Mouse (Mus musculus) midbrain, embryonic 15.5 days (tissue): ENCODE data around the gene Rasa4. TPM values are rescaled to one million over a fixed set of nuclear protein-coding genes. Genes with fewer than 3 reads are reported as not detected.
"Not testable (repeated sequence)": the region's sequence is repeated elsewhere in the genome, so short reads cannot be mapped to it uniquely, and the experiment has no call there.

Experiments
- ATAC-seq: fragments of 200-750 bp; cut with Nextera tagmentation; replicated peaks from 2 replicates; pipeline ENCODE4 v1.8.0; 2017; ENCODE audit warnings: moderate TSS enrichment
- H3K27ac ChIP-seq: fragments of 300-500 bp; sonication (generic); 2 replicates; pipeline ENCODE4 v1.5.1; 2015; ENCODE audit warnings: mild to moderate bottlenecking, inconsistent platforms
- H3K27me3 ChIP-seq: fragments of 300-500 bp; sonication (generic); replicated peaks from 2 replicates; pipeline ENCODE4 v1.6.1; 2015; ENCODE audit warnings: inconsistent platforms
- H3K36me3 ChIP-seq: fragments of 300-500 bp; sonication (generic); replicated peaks from 2 replicates; pipeline ENCODE4 v1.6.1; 2015; ENCODE audit warnings: inconsistent platforms
- H3K4me1 ChIP-seq: fragments of 300-500 bp; sonication (generic); 2 replicates; pipeline ENCODE4 v1.6.1; 2015; ENCODE audit warnings: inconsistent platforms
- H3K4me2 ChIP-seq: fragments of 300-500 bp; sonication (generic); 2 replicates; pipeline ENCODE4 v1.6.1; 2015; ENCODE audit warnings: inconsistent platforms, mild to moderate bottlenecking, moderate library complexity
- H3K4me3 ChIP-seq: fragments of 300-500 bp; sonication (generic); 2 replicates; pipeline ENCODE4 v1.5.1; 2015; ENCODE audit warnings: mild to moderate bottlenecking, inconsistent platforms
- H3K9ac ChIP-seq: fragments of 300-500 bp; sonication (generic); 2 replicates; pipeline ENCODE4 v1.6.1; 2015; ENCODE audit warnings: mild to moderate bottlenecking, inconsistent platforms
- H3K9me3 ChIP-seq: fragments of 300-500 bp; sonication (generic); 2 replicates; pipeline ENCODE4 v1.6.1; 2016; ENCODE audit warnings: inconsistent platforms
- WGBS: fragments of 180-500 bp; shearing (Covaris S2); methylation state at CpG from one replicate; pipeline ENCODE4 v1.1.7; 2015; ENCODE audit warnings: mixed read lengths; 5-methylcytosine and 5-hydroxymethylcytosine counted together
- polyA plus RNA-seq: library from polyadenylated mRNA; unstranded; fragments of >200 nt; fragmentation: Nextera tagmentation; extraction: Ambion mirVana; gene quantifications from 2 replicates; pipeline ENCODE4 v1.2.1, GENCODE M21; 2015

Gene Rasa4
- polyA plus RNA-seq, 1 experiment from 2014 or later = 22.8 TPM

DNA sequence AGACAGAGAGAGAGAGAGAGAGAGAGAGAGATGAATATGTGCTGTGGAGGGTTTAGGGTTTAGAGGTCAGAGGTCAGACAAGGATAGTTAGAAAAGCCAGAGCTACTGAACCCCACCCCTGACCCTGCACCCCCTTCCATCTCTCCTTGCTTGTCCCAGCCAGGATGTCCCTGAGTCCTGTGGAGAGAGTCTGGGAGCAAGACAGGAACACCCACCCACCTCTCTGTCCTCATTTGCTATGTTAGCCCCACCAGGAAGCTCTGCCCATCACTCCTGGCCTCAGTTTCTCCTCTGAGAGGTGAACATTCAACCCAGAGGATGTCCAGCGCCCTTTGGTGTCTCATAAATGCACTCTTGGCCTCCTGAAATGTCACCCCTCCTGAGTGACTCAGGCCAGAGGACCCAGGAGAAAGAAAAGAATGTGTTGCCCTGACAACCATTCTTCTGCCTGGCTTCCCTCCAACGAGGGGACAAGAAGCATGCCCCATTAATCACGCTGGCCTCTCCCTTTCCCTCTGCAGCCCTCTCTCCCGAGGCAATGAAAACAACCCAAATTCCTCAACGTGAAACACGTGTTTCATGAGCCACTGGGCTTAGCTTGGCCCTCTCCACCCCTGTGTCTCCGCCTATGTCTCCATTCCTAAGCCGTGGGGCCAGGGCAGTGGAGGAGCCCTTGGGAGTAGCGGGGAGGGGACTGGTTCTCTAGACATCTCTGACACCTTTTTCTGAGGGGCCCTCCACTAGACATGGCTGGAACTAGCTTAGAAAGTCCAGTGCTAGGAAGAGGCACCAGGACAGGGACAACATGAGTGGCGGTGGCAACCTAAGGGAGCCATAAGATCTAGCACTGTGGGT lies 32.3 kb upstream of the Rasa4 start:
- Histone ChIP-seq H3K9ac (no peak overlapping the region), H3K36me3 (no peaks in the 10 kb centered on the region), H3K4me3 (no peak overlapping the region), H3K27ac (no peak overlapping the region), H3K27me3 (no peaks in the 10 kb centered on the region), H3K9me3 (no peaks in the 10 kb centered on the region), H3K4me1 (peaks cover 8% of the 10 kb centered on the region; the same call in 1 of the 2 replicates), H3K4me2 (no peak overlapping the region)
- WGBS = 6% methylated on average over 10 of the region's 10 CpGs
- ATAC-seq = no peak

DNA sequence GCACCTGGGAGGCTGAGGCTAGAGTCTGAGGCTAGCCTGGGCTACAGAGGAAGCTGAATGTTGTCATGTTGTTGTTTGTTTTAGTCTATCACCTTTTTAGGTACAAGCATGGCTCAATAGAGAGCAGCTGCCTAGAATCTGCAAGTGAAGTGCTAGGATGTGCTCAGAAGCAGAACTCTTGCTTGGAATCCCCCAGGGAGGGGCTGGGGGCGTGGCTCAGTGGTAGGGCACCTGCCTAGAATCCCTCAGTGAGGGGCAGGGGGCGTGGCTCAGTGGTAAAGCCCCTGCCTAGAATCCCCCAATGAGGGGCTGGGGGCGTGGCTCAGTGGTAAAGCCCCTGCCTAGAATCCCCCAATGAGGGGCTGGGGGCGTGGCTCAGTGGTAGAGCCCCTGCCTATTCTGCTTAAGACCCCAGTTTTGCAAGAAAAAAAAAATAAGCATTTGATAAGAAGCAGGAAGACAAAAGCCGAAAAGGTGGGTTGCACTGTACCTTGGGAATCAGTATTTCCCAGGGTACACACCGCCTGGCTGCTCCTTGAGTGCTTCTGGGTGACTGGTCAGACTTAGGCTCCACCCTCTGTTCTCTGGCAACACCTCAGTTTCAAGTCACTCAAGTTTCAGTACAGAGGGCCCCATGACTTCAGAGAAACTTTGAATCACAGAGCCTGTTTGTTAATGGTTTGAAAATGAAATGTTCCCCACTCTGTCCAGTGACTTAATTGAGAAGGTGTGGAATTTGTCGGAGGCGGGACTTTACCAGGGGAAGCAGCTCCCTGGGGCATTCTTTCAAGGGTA lies 30.7 kb upstream of the Rasa4 start:
- no peak for ATAC-seq
- Histone ChIP-seq H3K9ac (no peak overlapping the region), H3K27ac (no peak overlapping the region), H3K36me3 (no peaks in the 10 kb centered on the region), H3K4me2 (no peak overlapping the region), H3K4me1 (peaks cover 8% of the 10 kb centered on the region; the same call in 1 of the 2 replicates), H3K4me3 (no peak overlapping the region), H3K9me3 (no peaks in the 10 kb centered on the region), H3K27me3 (no peaks in the 10 kb centered on the region)
- WGBS = 87% methylated on average over 8 of the region's 8 CpGs

DNA sequence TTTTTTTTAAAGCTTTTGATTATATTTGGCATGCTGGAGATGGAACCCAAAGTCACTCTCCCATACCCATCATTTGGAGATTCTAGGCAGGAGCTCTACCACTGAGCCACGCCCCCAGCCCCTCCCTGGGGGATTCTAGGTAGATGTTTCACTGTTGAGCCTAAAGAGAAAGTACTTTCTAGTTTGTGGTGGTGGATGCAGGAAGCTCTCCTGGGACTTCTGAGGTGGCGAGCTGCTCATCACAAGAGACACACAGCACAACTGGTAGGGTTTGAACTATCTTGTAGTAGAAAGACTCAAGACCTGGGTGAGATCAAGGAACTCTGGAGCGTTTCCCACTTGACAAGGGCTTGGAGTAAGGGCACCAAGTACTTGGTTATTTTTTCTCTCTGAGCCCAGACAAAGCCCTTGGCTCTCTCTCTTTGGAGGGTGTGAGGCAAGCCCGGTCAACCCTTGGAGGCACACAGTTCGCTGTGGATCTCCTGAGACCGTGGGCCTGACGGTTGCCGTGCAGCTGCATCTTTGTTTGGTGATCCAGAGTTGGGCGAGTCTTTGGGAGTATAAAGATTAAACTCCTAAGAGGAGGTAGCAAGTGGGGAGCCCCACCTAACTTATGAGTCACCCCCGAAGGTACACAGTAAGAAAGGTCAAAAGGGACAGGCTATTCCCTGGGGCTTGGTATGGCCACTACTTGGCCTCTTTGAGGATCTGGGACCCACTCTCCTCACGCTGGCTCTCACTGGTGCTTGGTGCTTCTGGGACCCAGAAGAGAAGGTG lies 29.2 kb upstream of the Rasa4 start, which contains the start of gene Upk3bl:
Upk3bl (plus strand) TSS at position 192 of the 777 bp plus-strand sequence.
- Histone ChIP-seq H3K27ac (no peak within 1 kb of the TSS), H3K9me3 (no peaks in the 10 kb centered on the region), H3K9ac (no peak within 1 kb of the TSS), H3K4me2 (no peak within 1 kb of the TSS), H3K4me3 (no peak within 1 kb of the TSS), H3K36me3 (no peaks in the 10 kb centered on the region), H3K27me3 (no peaks in the 10 kb centered on the region), H3K4me1 (peaks cover 8% of the 10 kb centered on the region; the same call in 1 of the 2 replicates)
- 93% methylated on average over 11 of the region's 11 CpGs for WGBS
- no peak for ATAC-seq

DNA sequence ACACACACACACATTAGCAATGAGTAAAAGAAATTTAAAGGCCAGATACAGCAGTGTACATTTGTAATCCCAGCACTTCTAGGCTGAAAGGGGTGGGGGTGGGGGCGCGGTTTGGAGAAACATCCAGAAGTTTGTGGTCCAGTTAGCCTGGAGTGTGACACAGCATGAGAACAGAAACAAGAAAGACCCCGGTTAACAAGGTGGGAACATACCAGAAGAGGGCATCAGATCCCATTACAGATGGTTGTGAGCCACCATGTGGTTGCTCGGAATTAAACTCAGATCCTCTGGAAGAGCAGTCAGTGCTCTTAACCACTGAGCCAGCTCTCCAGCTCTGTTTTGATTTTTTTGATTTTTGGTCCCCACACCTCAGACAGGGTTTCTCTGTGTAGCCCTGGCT lies 27.7 kb upstream of the Rasa4 start:
- Histone ChIP-seq H3K27me3 (no peaks in the 10 kb centered on the region), H3K27ac (no peak overlapping the region), H3K4me2 (no peak overlapping the region), H3K4me3 (no peak overlapping the region), H3K9me3 (no peaks in the 10 kb centered on the region), H3K4me1 (peaks cover 8% of the 10 kb centered on the region; the same call in 1 of the 2 replicates), H3K36me3 (no peaks in the 10 kb centered on the region), H3K9ac (no peak overlapping the region)
- WGBS = 42% methylated on average over 4 of the region's 4 CpGs
- ATAC-seq = no peak

DNA sequence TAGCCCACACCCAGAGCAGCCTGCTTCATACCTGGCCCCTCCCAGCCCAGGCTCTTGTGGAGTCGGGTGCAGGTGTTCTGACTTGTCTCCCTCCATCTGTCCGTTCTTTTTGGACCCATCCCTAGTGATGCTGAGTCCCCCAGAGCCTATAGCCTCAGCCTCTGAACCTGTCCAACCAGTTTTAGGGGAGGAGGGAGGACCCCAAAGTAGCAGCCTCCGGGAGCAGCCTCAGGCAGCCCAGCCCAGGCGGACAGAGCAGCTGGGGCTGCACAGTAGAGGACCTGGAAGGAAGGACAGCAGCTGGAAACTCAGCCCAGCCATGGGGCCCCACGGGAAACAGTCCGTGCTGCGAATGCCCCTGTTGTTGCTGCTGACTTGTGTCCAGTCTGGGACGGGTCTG lies 26.6 kb upstream of the Rasa4 start:
- Histone ChIP-seq H3K27me3 (no peaks in the 10 kb centered on the region), H3K4me1 (no peaks in the 10 kb centered on the region), H3K9ac (no peak overlapping the region), H3K4me3 (no peak overlapping the region), H3K4me2 (no peak overlapping the region), H3K9me3 (no peaks in the 10 kb centered on the region), H3K36me3 (no peaks in the 10 kb centered on the region), H3K27ac (no peak overlapping the region)
- ATAC-seq = no peak
- WGBS = 29% methylated on average over 8 of the region's 8 CpGs

DNA sequence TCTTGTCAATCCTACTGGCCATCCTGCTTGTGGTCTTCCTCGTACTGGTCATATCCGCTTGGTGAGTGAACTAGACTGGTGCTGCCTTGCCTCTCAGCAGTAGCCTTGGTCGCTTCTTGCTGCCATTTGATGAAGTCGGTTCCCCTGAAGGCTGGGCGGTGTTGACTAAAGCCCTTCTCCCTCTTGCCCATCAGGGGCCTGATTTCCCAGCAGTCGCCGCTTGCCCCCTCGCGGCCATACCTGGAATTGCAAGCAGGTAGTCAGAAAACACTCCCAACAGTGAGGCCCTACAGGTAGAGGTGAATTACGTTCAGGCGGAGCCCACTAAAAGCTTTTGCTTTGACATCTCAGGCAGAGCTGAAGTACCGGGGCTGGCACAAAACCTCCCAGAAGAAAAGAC lies 22.1 kb upstream of the Rasa4 start:
- Histone ChIP-seq H3K9ac (no peak overlapping the region), H3K4me1 (no peaks in the 10 kb centered on the region), H3K36me3 (no peaks in the 10 kb centered on the region), H3K27ac (no peak overlapping the region), H3K27me3 (no peaks in the 10 kb centered on the region), H3K4me3 (no peak overlapping the region), H3K4me2 (no peak overlapping the region), H3K9me3 (no peaks in the 10 kb centered on the region)
- WGBS = 9% methylated on average over 12 of the region's 12 CpGs
- no peak for ATAC-seq

DNA sequence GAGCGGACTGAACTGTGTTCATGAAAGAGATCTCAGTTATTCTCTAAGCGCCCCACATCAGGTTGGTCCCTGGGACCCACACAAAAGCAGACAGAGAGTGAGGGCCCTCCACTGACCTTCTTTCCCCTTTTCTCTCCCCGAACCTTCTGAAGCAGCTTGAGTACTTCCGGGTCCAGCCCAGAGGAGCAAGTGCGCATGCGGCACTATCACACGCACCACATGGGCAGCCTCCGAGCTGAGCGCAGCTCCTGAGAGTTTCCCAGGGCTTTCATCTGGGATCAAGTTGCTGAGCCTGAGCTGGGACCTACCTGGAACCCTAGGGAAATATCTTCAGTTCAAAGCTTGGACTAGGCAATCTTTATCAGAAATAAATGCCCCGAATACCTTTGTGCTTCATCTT lies 19.8 kb upstream of the Rasa4 start:
- no peak overlapping the region for H3K27ac ChIP-seq
- no peak overlapping the region for H3K4me3 ChIP-seq
- no peaks in the 10 kb centered on the region for H3K36me3 ChIP-seq
- 91% methylated on average over 10 of the region's 10 CpGs for WGBS
- H3K9ac ChIP-seq = no peak overlapping the region
- H3K4me2 ChIP-seq = no peak overlapping the region
- no peaks in the 10 kb centered on the region for H3K27me3 ChIP-seq
- H3K9me3 ChIP-seq = no peaks in the 10 kb centered on the region
- H3K4me1 ChIP-seq = no peaks in the 10 kb centered on the region
- no peak for ATAC-seq

DNA sequence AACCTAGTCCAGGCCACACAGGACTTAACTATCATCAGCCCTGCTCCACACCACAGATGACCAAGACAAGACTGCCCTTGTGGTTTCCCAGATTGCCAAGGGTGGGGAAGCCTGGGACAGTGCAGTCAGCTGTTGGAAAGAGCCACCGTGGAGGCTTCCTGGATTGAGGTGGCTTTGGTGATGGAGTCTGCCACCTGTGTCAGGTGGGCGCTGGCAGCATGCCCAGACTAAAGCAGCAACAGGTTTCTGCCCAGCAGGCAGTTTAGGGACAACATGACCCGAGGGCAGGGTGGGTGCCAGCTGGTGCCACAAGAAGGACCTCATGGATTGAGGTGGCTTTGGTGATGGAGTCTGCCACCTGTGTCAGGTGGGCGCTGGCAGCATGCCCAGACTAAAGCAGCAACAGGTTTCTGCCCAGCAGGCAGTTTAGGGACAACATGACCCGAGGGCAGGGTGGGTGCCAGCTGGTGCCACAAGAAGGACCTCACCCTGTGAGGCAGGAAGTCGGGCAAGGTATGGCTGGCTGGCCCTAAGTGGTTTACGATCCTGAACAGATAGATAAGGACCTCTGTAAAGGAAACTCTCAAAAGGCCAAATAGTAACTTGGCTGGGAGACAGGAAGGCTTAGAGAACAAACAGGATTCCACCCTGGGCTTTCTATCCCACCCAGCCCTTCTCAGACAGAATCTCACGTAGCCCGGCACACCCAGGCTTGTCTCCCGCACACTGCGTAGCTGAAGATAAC lies 17.1 kb upstream of the Rasa4 start:
- not testable (repeated sequence) for H3K27me3 ChIP-seq, H3K36me3 ChIP-seq, H3K9me3 ChIP-seq, H3K9ac ChIP-seq, H3K4me2 ChIP-seq, H3K4me3 ChIP-seq, H3K27ac ChIP-seq, H3K4me1 ChIP-seq, ATAC-seq
- WGBS = 78% methylated on average over 11 of the region's 11 CpGs

DNA sequence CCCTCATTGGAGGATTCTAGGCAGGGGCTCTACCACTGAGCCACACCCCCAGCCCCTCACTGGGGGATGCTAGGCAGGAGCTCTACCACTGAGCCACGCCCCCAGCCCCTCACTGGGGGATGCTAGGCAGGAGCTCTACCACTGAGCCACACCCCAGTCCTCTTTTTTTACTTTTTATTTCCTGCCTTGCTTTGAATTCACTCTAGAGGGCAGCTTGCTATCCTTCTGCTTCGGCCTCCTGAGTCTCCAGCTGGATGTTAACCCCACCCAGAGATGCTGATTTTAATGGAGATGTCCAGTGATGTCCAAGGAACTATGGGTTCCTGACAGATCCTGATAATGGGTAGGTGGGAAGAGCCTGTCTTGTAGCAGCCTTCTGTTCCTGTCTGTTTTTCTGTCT lies 14.3 kb upstream of the Rasa4 start:
- WGBS = 58% methylated on average over 2 of the region's 2 CpGs
- H3K4me2 ChIP-seq = no peak overlapping the region
- no peaks in the 10 kb centered on the region for H3K4me1 ChIP-seq
- H3K9ac ChIP-seq = no peak overlapping the region
- no peak for ATAC-seq
- H3K9me3 ChIP-seq = no peaks in the 10 kb centered on the region
- no peak overlapping the region for H3K4me3 ChIP-seq
- no peak overlapping the region for H3K27ac ChIP-seq
- H3K27me3 ChIP-seq = no peaks in the 10 kb centered on the region; the same call in 1 of the 2 replicates
- no peaks in the 10 kb centered on the region for H3K36me3 ChIP-seq

DNA sequence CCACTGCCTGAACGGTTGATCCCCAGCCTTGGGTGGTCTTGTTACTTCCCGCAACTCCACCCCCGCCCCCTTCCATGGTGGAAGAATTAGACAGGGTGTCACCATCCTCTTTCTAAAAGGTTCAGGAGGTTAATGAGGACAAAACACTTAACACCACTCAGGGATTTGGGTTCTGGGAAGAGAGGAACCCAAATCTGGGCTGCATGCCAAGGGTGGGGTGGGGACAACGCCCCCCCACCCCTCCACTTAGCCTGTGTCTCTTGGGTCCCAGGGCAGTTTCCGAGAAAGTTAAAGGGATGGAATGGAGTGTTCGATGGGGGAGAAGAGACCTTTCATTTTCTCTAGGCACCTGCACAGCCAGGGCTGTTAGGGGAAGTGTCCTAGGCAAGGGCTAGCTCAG lies 10.7 kb upstream of the Rasa4 start:
- 56% methylated on average over 6 of the region's 6 CpGs for WGBS

DNA sequence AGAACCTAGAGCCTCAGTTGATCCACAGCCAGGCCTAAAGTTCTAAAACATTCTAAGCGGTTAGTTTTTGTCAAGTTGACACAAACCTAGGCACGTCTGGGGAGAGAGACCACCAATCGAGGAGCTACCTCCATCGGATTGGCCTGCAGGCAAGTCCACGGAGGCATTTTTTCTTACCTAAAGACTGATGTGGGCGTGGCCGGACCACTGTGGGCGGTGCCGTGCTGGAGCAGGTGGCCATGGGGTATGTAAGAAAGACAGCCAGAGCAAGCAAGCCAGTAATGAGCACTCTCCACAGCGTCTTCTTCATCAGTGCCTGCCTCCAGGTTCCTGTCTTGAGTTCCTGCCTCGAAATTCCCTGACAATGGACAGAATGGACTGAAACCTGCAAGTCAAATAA lies 10.2 kb upstream of the Rasa4 start:
- Histone ChIP-seq H3K4me3 (no peak overlapping the region), H3K9me3 (no peaks in the 10 kb centered on the region), H3K36me3 (no peaks in the 10 kb centered on the region), H3K4me2 (no peak overlapping the region), H3K27ac (no peak overlapping the region), H3K9ac (no peak overlapping the region), H3K27me3 (no peaks in the 10 kb centered on the region; the same call in 1 of the 2 replicates), H3K4me1 (no peaks in the 10 kb centered on the region)
- no peak for ATAC-seq
- 67% methylated on average over 11 of the region's 11 CpGs for WGBS

More for the DNA sequence above, 10.7 kb upstream of the Rasa4 start:
- no peaks in the 10 kb centered on the region for H3K36me3 ChIP-seq
- H3K9ac ChIP-seq = no peak overlapping the region
- no peak overlapping the region for H3K4me2 ChIP-seq
- no peak overlapping the region for H3K4me3 ChIP-seq
- no peaks in the 10 kb centered on the region; the same call in 1 of the 2 replicates for H3K27me3 ChIP-seq
- H3K27ac ChIP-seq = no peak overlapping the region
- H3K4me1 ChIP-seq = no peaks in the 10 kb centered on the region
- no peak for ATAC-seq
- no peaks in the 10 kb centered on the region for H3K9me3 ChIP-seq
